Mouse (Mus musculus): ENCODE measurements around the gene Crhr1.
A peak's percentile ranks its signal among the peaks of the same experiment; 100 is the strongest.

Gene Crhr1

DNA sequence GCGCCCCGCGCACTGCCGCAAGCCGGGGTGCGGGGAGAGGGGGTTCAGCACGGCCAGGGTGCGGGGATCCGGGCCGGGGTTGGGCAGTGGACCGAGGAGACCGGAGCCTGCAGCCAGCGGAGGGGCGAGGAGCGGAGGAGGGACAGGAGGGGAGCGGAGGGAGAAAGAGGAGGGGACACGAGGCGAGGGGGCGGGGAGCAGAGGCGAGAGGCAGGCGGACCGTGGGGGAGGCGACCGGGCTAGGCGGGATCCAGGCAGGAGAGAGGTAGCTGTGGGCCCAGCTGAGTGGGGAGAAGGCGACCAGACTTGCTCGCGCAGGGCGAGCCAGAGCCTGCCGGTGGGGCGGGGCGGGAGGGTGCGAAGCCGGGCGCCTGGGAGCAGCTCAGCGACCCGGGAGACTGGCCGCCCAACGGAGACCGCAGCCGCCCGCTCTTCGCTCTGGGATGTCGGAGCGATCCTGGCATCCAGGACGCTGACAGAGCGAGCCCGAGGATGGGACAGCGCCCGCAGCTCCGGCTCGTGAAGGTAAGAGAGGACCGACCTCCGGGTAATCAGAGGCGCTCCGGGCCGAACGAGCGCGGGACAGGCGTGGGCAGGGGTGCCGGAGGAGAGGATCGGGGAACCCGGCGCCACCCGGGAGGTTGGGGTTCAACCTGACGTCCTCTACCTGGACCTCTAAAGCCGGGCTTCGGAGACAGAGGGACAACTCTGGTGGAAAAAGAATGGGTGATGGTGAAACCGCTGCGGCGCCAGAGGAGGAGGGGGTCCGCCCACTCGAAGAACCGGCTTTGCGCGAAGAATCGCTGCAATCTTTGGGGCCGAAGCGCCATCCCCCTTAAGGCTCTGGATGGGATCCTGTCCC is at the start of gene Crhr1:
Crhr1 (plus strand) TSS at position 276 of the 862 bp plus-strand sequence.
- peak; percentile 19 for DNase-seq

- no peak for DNase-seq
These were observed 49.4 kb upstream of the Crhr1 start for GRCm38 (mm10) chr11:104083248-104083647.

- no peak for DNase-seq
These were observed 48.9 kb upstream of the Crhr1 start for GRCm38 (mm10) chr11:104083716-104084115.

DNA sequence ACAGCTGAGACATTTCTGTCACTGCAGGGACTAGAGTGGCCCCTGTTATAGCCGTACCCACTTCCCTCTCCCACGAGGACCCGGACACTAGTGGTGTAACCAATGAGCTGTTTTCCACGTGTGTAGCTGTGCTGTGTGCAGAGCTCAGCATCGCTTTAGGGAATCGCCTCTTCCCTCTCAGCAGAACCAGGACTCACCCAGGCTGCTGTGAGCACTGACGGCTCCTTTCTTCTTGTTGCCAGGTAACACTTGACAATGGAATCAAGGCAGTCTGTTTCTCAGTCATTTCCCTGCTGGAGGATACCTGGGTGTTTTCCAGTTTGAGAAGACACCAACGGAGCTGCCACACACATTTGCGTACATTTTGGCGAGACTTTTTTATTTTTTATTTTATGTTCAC is 44.1 kb upstream of the Crhr1 start:
- DNase-seq, result no peak

DNA sequence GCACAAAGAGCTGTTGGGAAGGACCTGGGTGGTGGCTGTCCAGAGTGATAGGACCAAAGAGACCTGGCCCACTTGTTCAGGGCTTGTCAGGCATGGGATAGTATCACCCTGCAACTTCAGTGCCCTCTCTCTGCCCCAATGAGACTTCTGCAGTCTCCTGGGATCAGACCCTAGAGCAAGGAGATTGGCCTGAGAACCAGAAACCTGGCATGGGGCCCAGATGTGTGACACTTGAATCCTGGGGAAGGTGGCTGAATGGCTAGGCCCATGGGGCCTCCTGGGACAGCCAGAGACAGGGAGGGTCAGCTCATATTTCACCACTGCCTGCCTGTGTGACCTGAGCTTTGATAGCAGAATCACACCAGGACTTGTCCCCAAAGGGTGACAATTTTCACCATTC is 41.9 kb upstream of the Crhr1 start:
- no peak for DNase-seq

GRCm38 (mm10) chr11:104095151-104095550 is 37.5 kb upstream of the Crhr1 start:
- no peak for DNase-seq

GRCm38 (mm10) chr11:104096536-104096935 is 36.1 kb upstream of the Crhr1 start:
- DNase-seq, result no peak

GRCm38 (mm10) chr11:104099542-104099941 is 33.1 kb upstream of the Crhr1 start:
- no peak for DNase-seq

DNA sequence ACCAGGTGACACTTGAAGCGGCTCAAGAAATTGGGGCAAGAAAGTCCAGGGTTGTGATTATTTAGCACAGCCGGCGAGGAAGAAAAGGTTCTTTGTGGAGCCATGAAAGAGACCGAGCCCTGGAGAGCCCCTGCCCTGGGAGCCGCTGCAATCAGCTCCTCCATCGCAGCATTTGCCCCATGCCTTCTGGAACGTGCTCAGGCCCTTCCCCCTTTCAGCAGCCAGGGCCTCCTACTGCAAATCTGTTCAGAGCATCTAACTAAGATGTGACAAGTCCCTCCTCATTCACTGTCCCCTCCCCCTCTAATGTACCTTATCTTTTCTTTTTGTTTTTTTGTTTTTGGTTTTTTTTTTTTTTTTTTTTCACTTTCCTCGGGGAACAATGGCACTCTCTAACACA is 30.0 kb upstream of the Crhr1 start:
- DNase-seq, result no peak

GRCm38 (mm10) chr11:104106329-104106728 is 26.3 kb upstream of the Crhr1 start:
- DNase-seq, result peak; percentile 32

GRCm38 (mm10) chr11:104106969-104107368 is 25.7 kb upstream of the Crhr1 start:
- DNase-seq, result no peak

DNA sequence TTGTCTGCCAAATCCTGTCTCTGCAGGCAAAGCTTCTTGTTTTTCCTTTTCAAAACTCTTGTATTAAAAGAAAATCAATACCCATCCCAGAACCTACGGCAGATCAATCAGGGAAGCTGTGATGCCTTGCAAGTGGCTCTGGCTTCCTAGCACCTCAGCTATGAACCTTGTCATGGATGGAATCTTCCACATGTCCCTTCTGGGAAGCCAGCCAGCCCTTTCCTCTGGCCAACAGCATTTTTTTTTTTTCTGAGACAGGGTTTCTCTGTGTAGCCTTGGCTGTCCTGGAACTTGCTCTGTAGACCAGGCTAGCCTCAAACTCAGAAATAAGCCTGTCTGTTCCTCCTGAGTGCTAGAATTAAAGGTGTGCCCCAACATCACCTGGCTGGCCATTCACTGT is 22.3 kb upstream of the Crhr1 start:
- DNase-seq, result no peak

DNA sequence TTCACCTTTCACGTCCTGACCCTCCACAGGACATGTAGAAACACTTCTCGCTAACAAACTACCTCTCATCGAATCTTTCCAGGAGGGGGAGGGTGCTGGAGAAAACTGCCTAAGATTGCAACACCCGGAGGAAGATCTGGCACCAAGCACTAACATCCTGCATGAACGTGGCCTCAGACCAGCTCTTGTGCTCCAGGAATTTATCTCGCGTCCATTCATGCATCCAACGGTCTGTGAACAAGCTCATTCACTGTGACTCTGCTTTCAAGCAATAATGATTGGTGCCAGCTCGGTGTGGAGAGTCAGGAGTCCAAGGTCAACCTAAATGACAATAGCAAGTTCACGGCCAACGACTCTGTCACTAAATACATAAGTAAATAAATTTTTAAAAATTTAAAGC is 20.8 kb upstream of the Crhr1 start:
- no peak for DNase-seq

DNA sequence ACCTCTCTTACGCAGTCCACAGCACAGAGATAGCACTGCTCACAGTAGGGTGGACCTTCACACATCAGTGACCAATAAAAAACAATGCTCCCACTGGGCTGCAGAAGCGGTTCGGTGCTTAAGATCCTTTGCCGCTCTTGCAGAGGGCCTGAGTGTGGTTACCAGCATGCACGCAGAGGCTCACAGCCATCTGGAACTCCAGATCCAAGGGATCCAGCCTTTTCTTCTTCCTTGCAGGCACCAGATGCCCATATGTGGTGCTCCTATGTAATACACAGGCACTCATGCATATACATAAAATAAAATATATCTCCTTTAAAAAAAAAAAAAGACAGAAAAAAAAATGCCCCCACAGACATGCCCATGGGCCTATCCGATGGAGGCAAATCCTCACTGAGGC is 19.0 kb upstream of the Crhr1 start:
- no peak for DNase-seq

GRCm38 (mm10) chr11:104114690-104115089 is 18.0 kb upstream of the Crhr1 start:
- DNase-seq, result peak; percentile 91

- no peak for DNase-seq
These were observed 14.3 kb upstream of the Crhr1 start for GRCm38 (mm10) chr11:104118356-104118755.

DNA sequence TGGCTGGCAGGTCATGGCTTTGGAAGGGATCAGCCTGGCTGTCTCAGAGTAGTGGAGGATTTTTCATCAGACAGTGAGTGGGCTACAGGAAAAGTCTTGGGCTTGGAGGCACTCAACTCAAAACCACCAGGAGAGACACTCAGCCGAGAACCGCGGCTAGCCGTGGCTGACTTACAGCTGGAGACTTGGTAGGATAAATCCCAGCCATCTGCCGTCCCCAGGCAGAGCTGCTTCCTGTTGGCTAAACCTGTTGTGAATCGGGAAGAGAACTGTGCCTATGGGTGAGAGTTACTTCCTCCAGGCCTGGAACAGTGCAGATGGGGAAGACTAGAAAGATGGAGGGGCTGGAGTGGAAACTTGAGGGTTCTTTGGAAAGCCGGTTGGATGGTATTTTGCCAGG is 9.7 kb upstream of the Crhr1 start:
- DNase-seq, result no peak

- DNase-seq, result no peak
These were observed 9.2 kb upstream of the Crhr1 start for GRCm38 (mm10) chr11:104123479-104123878.

- DNase-seq, result peak; percentile 58
These were observed 8.1 kb upstream of the Crhr1 start for GRCm38 (mm10) chr11:104124582-104124981.

DNA sequence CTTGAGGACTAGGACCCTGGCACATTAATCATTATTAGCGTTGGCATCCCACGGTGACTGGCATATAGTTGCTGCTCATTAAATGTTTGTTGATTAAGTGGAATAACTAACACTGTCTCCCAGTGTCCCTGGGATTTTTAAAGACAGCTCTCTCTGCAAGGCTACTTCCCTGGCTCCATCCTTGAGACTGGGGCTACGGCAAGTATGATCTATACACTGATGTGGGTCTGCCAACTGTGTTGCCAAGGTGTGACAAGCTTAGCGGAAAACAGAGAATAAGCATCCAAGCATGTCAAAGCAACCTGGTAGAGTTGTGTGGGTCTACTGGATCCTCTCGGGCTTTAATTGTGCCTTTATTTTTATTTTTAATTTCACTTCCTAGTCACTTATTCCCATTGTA is 3.2 kb upstream of the Crhr1 start:
- DNase-seq, result no peak

GRCm38 (mm10) chr11:104130721-104131647 is 1.7 kb upstream of the Crhr1 start:
- no peak for DNase-seq

DNA sequence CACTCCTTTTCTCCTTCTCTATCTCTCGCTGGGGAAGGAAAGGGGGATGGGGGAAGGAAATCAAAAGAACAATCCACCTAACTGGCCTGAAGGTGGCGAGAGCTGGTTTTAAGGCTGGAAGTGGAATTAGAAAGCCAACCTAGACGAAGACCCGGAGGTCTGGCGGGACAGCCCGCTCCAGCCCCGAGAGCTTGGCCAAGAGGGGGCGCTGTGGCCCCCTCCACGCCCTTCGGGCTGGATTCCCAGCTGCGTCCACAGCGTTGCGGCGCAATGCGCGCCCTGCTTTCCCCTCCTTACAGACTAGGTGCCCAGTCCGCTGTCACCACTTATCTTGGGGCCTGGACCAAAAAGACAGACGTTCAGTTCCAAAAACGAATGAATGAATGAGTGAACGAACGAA is 899 bp upstream of the Crhr1 start:
- no peak for DNase-seq

GRCm38 (mm10) chr11:104133442-104133983 is 858 bp downstream of the Crhr1 start:
- no peak for DNase-seq

DNA sequence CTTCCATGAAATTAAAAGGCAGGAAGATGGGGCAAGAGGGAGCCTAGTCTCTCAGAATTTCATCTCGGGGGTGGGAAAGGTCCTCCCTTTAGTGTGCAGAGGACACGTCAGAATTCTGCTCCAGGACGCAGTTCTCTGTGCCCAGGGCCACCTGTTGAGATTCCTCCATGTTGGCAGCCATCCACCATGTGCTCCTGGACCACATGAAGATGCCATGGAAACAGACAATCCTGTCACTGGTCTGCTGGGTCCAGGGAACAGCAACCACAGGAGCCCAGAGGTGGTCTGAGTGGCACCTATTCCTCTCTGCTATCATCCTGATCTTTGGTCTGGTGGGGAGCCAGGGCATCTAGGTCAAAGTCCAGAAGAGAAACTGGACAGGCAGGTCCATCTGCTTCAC is 6.3 kb downstream of the Crhr1 start:
- DNase-seq, result no peak
